Mouse (Mus musculus) left cerebral cortex, postnatal 25 days (tissue): Measurements from ENCODE around the gene 9930111J21Rik2. TPM values are rescaled to one million over a fixed set of nuclear protein-coding genes. Genes with fewer than 3 reads are reported as not detected.
"Not testable (repeated sequence)": the region's sequence is repeated elsewhere in the genome, so short reads cannot be mapped to it uniquely, and the experiment has no call there.

Experiments used
- DNase-seq, 2 experiments: peaks; one replicate each; pipeline ENCODE4 v3.0.0; 2022; ENCODE audit warnings: low spot score in 2 of 2, mixed read lengths in 1 of 2
- intact Hi-C: fragments of 180-260 bp; cut with DNase I; formaldehyde crosslinking; loops from one replicate; pipeline ENCODE4 v1.15.1; 2025
- total RNA-seq, 2 experiments: library from RNA; stranded (reverse); gene quantifications; 2 replicates each; pipeline ENCODE4 v1.2.3; 2021

The 9930111J21Rik2 gene
- total RNA-seq, 2 experiments from 2014 or later = 0.89 to 1.4 TPM

DNA sequence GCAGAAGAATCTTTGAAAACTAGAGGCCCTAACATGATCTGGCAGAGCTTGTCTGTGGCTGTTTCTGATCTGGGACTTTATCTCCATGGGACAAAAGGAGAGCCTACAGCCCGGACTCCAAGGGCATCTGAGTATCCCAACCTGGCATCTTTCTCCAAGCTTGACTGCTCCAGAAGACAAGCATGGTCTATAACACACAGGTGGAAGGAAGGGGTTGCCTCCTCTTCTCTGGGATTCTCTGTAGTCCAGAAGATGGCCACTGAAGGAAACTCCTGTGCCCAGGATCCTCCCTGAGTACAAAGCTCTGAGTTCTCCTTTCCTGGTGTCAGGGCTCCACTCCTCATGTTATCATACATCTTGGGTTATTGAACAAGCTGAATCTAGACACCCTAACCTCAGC lies 29.6 kb upstream of the 9930111J21Rik2 start:
- DNase-seq = no peak
- intact Hi-C loops = no loop called here

DNA sequence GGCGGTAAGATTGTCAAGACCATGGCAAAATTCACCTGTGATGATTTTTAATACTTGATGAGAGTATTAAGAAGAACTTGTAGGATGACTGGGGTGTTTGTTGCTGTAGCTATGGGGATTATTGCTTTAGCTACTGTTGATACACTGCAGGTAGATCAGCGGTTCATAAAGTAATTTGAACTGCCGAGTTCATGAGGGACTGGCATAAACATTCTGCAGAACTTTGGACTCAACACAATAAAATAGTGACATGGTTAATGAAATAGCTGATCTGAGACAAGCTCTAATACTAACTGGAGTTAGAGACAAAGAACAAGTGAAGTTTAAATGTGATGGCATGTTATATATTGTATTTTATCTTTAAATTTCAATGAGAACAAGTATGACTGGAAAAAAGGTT lies 27.7 kb upstream of the 9930111J21Rik2 start:
- intact Hi-C loops = loop anchor here (5.0 kb wide), 1 partner anchor 81 kb away; no protein-coding TSS in a partner anchor
- no peak for DNase-seq

DNA sequence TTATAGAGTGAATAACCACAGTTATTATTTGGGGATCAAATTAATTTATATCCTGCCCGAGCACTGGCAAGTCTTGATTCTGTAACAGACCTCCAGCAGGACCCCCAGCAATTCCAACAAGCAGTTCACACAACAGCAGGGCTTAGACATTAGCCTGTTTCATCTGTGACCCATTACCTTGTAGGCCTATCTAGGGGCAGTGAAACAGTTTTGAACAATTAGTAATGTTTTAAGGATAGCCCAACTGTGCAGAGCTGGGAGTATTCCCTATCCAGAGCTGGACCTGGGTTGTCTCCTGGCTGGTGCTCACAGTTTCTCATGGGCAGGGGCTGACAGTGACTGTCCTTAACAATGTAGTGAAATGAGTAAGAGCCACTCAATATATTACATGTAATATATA lies 26.0 kb upstream of the 9930111J21Rik2 start:
- no peak for DNase-seq
- intact Hi-C loops = loop anchor here (5.0 kb wide), 1 partner anchor 80 kb away; no protein-coding TSS in a partner anchor

GRCm38 (mm10) chr11:49076001-49076757 lies 25.1 kb upstream of the 9930111J21Rik2 start, which contains the start of gene Ifi47:
TSS of gene Ifi47 (plus strand) at chr11:49076587.
- DNase-seq = not testable (repeated sequence)
- intact Hi-C loops = loop anchor here (5.0 kb wide), 1 partner anchor 79 kb away; no protein-coding TSS in a partner anchor

DNA sequence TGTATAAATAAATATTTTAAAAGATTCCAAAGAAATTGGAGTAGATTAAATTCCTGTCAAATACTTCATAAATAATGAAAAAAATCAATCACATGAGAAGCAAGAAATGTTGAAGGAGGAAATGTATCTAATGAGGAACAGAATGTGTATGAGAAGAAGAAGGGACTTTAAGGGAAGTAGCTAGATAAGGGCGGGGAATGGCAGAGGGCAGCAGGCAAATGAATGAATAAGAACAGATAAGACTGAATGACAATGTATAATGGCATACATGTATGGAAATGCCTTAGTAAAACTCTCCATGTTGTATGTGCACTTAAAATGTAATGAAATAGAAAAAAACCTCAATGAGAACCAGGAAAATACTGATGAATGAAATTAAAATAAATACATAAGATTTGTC lies 17.3 kb upstream of the 9930111J21Rik2 start:
- no peak for DNase-seq
- intact Hi-C loops = no loop called here

DNA sequence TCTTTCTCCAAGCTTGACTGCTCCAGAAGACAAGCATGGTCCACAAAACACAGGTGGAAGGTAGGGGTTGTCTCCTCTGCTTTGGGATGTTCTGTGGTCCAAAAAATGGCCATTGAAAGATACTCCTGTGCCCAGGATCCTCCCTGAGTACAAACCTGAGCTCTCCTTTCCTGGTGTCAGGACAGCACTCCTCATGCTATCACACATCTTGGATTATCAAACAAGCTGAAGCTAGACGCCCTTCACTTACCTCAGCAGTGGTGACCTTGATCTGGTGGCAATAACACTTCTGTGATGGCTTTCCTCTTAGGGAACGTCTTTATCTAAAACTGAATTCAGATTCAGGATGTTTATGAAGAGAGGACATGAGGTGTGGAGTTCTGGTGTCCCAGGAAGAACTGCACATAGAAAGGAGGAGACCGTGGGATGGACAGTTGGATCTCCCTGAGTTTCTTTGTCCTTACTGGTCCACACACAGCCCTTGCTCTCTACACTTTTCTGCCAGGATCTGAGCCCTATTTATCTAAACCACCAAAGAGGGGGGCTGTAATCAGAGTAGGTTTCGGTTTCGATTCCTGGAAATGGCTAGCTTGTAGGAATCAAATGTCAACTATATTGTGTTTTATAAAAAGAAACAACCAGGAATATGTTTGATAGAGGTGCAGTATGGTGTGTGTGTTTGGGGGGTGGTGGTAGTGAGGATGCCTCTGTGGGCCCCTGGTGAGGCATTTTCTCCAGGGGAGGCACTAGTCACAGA lies 12.8 kb upstream of the 9930111J21Rik2 start, which contains the start of gene Tgtp2:
Gene Tgtp2 (minus strand): TSS at position 494 of the 757 bp plus-strand sequence.
- DNase-seq, intact Hi-C loops: not testable (repeated sequence)

DNA sequence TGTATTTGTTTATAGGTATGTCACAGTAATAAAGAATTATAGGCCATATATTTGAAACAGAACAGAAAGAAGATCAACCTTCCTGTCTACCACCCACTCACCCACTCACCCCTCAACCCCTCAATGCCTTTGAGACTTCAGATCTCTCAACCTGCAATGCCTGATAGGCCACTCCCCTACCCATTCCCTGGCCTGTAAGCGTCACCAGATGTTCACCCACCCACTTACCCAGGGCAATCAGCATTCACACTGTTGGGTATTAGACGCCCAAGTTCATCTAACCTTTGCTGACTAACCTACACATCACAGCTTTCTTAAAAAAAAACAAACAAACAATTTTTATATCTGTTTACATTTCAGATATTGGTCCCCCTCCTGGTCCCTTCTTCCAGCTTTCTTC lies 10.8 kb upstream of the 9930111J21Rik2 start:
- intact Hi-C loops, DNase-seq: not testable (repeated sequence)

- intact Hi-C loops, DNase-seq: not testable (repeated sequence)
These were observed 9.0 kb upstream of the 9930111J21Rik2 start for GRCm38 (mm10) chr11:49060061-49060460.

GRCm38 (mm10) chr11:49051894-49052293 lies 852 bp upstream of the 9930111J21Rik2 start:
- DNase-seq, intact Hi-C loops: not testable (repeated sequence)

GRCm38 (mm10) chr11:49050064-49050463 lies 978 bp downstream of the 9930111J21Rik2 start:
- DNase-seq, intact Hi-C loops: not testable (repeated sequence)

- DNase-seq, intact Hi-C loops: not testable (repeated sequence)
These were observed 39.0 kb downstream of the 9930111J21Rik2 start for GRCm38 (mm10) chr11:49012074-49012473.

- DNase-seq, intact Hi-C loops: not testable (repeated sequence)
These were observed 44.3 kb downstream of the 9930111J21Rik2 start for GRCm38 (mm10) chr11:49006785-49007184.

GRCm38 (mm10) chr11:49006317-49006716 lies 44.7 kb downstream of the 9930111J21Rik2 start:
- intact Hi-C loops, DNase-seq: not testable (repeated sequence)

- intact Hi-C loops = not testable (repeated sequence)
These were observed 50.6 kb downstream of the 9930111J21Rik2 start for GRCm38 (mm10) chr11:49000411-49000810.

DNA sequence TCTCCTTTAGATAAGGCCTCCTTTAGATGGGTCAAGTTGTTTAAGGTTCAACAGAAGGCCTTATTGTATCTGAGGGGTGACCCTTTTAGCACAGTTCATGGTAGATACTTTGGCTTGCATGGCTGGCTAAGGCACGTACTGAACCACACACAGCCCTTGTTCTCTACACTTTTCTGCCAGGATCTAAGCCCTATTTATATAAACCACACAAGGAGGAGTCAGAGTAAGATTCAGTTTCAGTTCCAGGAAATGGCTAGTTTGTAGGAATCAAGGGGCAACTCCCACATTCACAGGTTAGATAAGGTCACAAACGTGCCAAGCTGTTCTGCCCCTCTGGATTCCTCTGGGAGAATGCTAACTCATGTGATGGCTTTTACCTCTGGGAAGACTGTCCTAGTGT lies 57.0 kb downstream of the 9930111J21Rik2 start, which contains the start of gene Tgtp1:
Gene Tgtp1 (minus strand): TSS at position 155 of the 400 bp plus-strand sequence.
- intact Hi-C loops = not testable (repeated sequence)

More at GRCm38 (mm10) chr11:49000411-49000810, 50.6 kb downstream of the 9930111J21Rik2 start:
- not testable (repeated sequence) for DNase-seq

GRCm38 (mm10) chr11:48993296-48993695 lies 57.7 kb downstream of the 9930111J21Rik2 start:
- intact Hi-C loops, DNase-seq: not testable (repeated sequence)

More for the DNA sequence above, 57.0 kb downstream of the 9930111J21Rik2 start, which contains the start of gene Tgtp1:
- DNase-seq = not testable (repeated sequence)

DNA sequence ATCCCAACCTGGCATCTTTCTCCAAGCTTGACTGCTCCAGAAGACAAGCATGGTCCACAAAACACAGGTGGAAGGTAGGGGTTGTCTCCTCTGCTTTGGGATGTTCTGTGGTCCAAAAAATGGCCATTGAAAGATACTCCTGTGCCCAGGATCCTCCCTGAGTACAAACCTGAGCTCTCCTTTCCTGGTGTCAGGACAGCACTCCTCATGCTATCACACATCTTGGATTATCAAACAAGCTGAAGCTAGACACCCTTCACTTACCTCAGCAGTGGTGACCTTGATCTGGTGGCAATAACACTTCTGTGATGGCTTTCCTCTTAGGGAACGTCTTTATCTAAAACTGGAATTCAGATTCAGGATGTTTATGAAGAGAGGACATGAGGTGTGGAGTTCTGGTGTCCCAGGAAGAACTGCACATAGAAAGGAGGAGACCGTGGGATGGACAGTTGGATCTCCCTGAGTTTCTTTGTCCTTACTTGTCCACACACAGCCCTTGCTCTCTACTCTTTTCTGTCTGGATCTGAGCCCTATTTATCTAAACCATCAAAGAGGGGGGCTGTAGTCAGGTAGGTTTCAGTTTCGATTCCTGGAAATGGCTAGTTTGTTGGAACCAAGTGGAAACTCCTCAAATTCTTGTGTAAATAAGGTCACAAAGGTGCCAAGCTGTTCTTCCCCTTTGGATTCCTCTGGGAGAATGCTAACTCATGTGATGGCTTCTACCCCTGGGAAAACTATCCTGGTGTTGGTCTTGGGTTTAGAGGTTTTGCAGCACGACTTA lies 59.1 kb downstream of the 9930111J21Rik2 start, which contains the start of gene Gm12185:
Gene Gm12185 (minus strand): TSS at position 487 of the 781 bp plus-strand sequence.
- intact Hi-C loops, DNase-seq: not testable (repeated sequence)

GRCm38 (mm10) chr11:48989981-48990380 lies 61.1 kb downstream of the 9930111J21Rik2 start:
- DNase-seq, intact Hi-C loops: not testable (repeated sequence)

- intact Hi-C loops = not testable (repeated sequence)
These were observed 62.8 kb downstream of the 9930111J21Rik2 start for GRCm38 (mm10) chr11:48988219-48988618.

More at GRCm38 (mm10) chr11:48988219-48988618, 62.8 kb downstream of the 9930111J21Rik2 start:
- not testable (repeated sequence) for DNase-seq
